Mouse (Mus musculus) liver, embryonic 11.5 days (tissue): ENCODE results near the gene Drosha. TPM values are rescaled to one million over a fixed set of nuclear protein-coding genes. Genes with fewer than 3 reads are reported as not detected.

Source experiments
- ATAC-seq: fragments of 200-750 bp; cut with Nextera tagmentation; replicated peaks from 2 replicates; pipeline ENCODE4 v1.8.0; 2017; ENCODE audit warnings: moderate number of reproducible peaks, mild to moderate bottlenecking, moderate TSS enrichment, moderate library complexity; ENCODE audit not compliant: low FRiP score
- DNase-seq: peaks from one replicate; pipeline ENCODE4 v3.0.0-alpha.2; 2017; ENCODE audit warnings: low spot score
- H3K27ac ChIP-seq: fragments of 300-500 bp; sonication (generic); 2 replicates; pipeline ENCODE4 v1.5.1; 2014; ENCODE audit warnings: mild to moderate bottlenecking, low read depth, low read length, control low read depth
- H3K27me3 ChIP-seq: fragments of 300-500 bp; sonication (generic); replicated peaks from 2 replicates; pipeline ENCODE4 v1.6.1; 2014; ENCODE audit warnings: low read length, mixed read lengths; ENCODE audit not compliant: control insufficient read depth, insufficient read depth
- H3K36me3 ChIP-seq: fragments of 300-500 bp; sonication (generic); 2 replicates; pipeline ENCODE4 v1.6.1; 2014; ENCODE audit warnings: mild to moderate bottlenecking, low read length, moderate library complexity, mixed read lengths; ENCODE audit not compliant: control insufficient read depth, insufficient read depth
- H3K4me1 ChIP-seq: fragments of 300-500 bp; sonication (generic); replicated peaks from 2 replicates; pipeline ENCODE4 v1.6.1; 2014; ENCODE audit warnings: low read length, mixed read lengths; ENCODE audit not compliant: control insufficient read depth, insufficient read depth
- H3K4me2 ChIP-seq: fragments of 300-500 bp; sonication (generic); 2 replicates; pipeline ENCODE4 v1.6.1; 2014; ENCODE audit warnings: mild to moderate bottlenecking, control low read depth, moderate library complexity
- H3K4me3 ChIP-seq: fragments of 300-500 bp; sonication (generic); 2 replicates; pipeline ENCODE4 v1.5.1; 2014; ENCODE audit warnings: low read depth, low read length, control low read depth
- H3K9ac ChIP-seq: fragments of 300-500 bp; sonication (generic); 2 replicates; pipeline ENCODE4 v1.6.1; 2014; ENCODE audit warnings: low read depth, low read length, control low read depth
- H3K9me3 ChIP-seq: fragments of 300-500 bp; sonication (generic); 2 replicates; pipeline ENCODE4 v1.6.1; 2016; ENCODE audit warnings: low read length, inconsistent platforms, mixed read lengths; ENCODE audit not compliant: control insufficient read depth
- WGBS: fragments of 180-500 bp; shearing (Covaris S2); extraction: QIAGEN DNeasy Blood & Tissue Kit; methylation state at CpG from one replicate; pipeline ENCODE4 v1.1.7; 2014; 5-methylcytosine and 5-hydroxymethylcytosine counted together
- polyA plus RNA-seq: library from polyadenylated mRNA; unstranded; fragments of >200 nt; fragmentation: Nextera tagmentation; extraction: Ambion mirVana; gene quantifications from 2 replicates; pipeline ENCODE4 v1.2.1, GENCODE M21; 2014

Drosha gene
- polyA plus RNA-seq, 1 experiment from 2014 or later: 50.4 TPM

GRCm38 (mm10) chr15:12878581-12878980 is 54.0 kb downstream of the Drosha start:
- Histone ChIP-seq H3K27ac (no peak overlapping the region), H3K9ac (no peak overlapping the region), H3K36me3 (peaks cover 29% of the 10 kb centered on the region), H3K4me1 (no peaks in the 10 kb centered on the region), H3K27me3 (no peaks in the 10 kb centered on the region), H3K4me2 (no peak overlapping the region), H3K4me3 (no peak overlapping the region), H3K9me3 (no peaks in the 10 kb centered on the region)
- no peak for ATAC-seq
- no peak for DNase-seq
- 93% methylated on average over 9 of the region's 9 CpGs for WGBS

DNA sequence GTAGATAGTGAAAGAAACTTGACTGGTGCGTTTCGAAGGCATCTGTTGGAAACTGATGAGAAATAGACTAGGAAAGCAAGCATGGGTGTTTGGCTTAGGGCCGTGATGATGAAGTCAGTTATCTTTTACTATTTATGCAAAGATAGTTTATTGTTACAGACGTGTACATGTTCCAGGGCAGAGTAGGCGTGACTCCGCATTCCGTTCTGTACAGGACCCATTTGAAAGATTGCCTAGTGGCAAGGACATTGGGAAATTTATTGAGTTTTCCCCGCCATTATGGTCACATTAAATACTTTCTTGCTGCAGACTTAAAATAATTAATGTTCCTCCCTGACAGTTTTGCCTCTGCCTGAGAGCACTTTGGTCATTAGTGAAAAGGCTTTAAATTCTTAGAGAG is 55.3 kb downstream of the Drosha start:
- WGBS: 85% methylated on average over 8 of the region's 8 CpGs
- Histone ChIP-seq H3K27me3 (no peaks in the 10 kb centered on the region), H3K4me3 (no peak overlapping the region), H3K36me3 (peaks cover 34% of the 10 kb centered on the region), H3K4me2 (no peak overlapping the region), H3K27ac (no peak overlapping the region), H3K4me1 (no peaks in the 10 kb centered on the region), H3K9ac (no peak overlapping the region), H3K9me3 (no peaks in the 10 kb centered on the region)
- DNase-seq (no peak), ATAC-seq (no peak)

DNA sequence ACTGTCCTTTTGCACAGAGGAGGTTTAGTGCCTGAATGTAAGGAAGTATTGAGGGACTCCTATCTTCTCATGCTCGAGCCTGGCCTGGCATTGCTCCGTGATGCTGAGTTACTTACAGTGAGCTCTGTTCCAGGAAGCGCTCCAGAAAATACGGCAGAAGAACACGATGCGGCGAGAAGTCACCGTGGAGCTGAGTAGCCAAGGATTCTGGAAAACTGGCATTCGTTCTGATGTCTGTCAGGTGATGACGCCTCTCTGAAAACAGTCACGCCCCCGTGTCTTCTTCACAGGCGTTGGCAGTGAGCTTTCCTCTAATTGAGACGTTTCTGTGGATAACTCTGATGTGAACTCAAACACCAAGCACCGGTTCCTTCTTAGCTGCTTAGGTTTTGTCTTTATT is 60.2 kb downstream of the Drosha start:
- H3K27me3 ChIP-seq: no peaks in the 10 kb centered on the region
- H3K36me3 ChIP-seq: peaks cover 30% of the 10 kb centered on the region
- no peak overlapping the region for H3K4me2 ChIP-seq
- H3K4me3 ChIP-seq: no peak overlapping the region
- no peaks in the 10 kb centered on the region for H3K4me1 ChIP-seq
- DNase-seq: no peak
- H3K9ac ChIP-seq: no peak overlapping the region
- no peak for ATAC-seq
- H3K9me3 ChIP-seq: no peaks in the 10 kb centered on the region
- no peak overlapping the region for H3K27ac ChIP-seq
- WGBS: 94% methylated on average over 15 of the region's 15 CpGs

DNA sequence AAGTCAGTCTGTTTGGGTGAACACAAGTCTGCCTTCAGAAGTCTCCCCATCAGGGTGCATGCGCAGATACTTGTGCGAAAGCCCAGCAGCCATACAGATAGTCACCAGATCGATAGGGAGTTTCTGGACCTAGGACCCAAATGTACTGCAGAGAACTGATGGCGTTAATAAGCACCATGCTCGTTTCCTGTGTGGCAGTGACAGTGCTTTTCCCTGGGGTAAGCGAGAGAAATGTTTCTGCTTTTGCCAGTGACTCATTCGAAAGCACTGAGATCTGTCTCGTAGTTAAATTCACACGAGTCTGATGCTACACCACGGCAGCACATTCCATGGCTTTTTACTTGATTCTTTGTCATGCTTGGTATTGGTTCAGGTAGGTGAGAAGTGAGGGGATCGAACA is 60.7 kb downstream of the Drosha start:
- H3K27ac ChIP-seq: no peak overlapping the region
- H3K4me1 ChIP-seq: no peaks in the 10 kb centered on the region
- ATAC-seq: no peak
- 94% methylated on average over 11 of the region's 11 CpGs for WGBS
- no peaks in the 10 kb centered on the region for H3K9me3 ChIP-seq
- H3K27me3 ChIP-seq: no peaks in the 10 kb centered on the region
- H3K9ac ChIP-seq: no peak overlapping the region
- no peak overlapping the region for H3K4me2 ChIP-seq
- H3K36me3 ChIP-seq: peaks cover 33% of the 10 kb centered on the region
- DNase-seq: no peak
- no peak overlapping the region for H3K4me3 ChIP-seq

DNA sequence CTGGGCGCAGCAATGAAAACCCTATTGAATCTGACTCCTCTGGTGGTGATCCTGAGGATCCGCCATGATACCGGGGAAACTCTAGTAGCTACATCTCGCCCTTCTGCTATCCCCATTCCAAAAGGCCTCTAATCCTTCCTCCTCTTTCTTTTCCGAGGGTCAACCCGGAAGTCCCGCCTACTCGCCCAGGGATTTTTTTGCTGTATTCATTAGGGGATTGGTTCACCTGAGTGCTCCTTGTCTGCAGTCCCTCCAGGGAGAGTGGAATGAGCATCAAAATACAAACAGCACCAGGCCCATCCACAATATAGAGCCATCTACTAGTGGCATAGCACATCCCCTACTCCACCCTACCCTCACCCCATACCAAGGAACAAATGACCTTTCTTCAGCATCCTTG is 62.6 kb downstream of the Drosha start:
- ATAC-seq (no peak), DNase-seq (no peak)
- no peaks in the 10 kb centered on the region for H3K27me3 ChIP-seq
- no peaks in the 10 kb centered on the region for H3K4me1 ChIP-seq
- H3K9me3 ChIP-seq: no peaks in the 10 kb centered on the region
- H3K4me3 ChIP-seq: no peak overlapping the region
- H3K9ac ChIP-seq: no peak overlapping the region
- WGBS: 92% methylated on average over 8 of the region's 8 CpGs
- H3K36me3 ChIP-seq: peaks cover 29% of the 10 kb centered on the region
- H3K27ac ChIP-seq: no peak overlapping the region
- no peak overlapping the region for H3K4me2 ChIP-seq

- H3K27me3 ChIP-seq: no peaks in the 10 kb centered on the region
- no peaks in the 10 kb centered on the region for H3K4me1 ChIP-seq
- 91% methylated on average over 4 of the region's 4 CpGs for WGBS
- H3K9me3 ChIP-seq: no peaks in the 10 kb centered on the region
- H3K36me3 ChIP-seq: peaks cover 28% of the 10 kb centered on the region
- H3K27ac ChIP-seq: no peak overlapping the region
- H3K4me3 ChIP-seq: no peak overlapping the region
- no peak overlapping the region for H3K9ac ChIP-seq
- DNase-seq (no peak), ATAC-seq (no peak)
- H3K4me2 ChIP-seq: no peak overlapping the region
Measured at GRCm38 (mm10) chr15:12888312-12888711, 63.7 kb downstream of the Drosha start.

DNA sequence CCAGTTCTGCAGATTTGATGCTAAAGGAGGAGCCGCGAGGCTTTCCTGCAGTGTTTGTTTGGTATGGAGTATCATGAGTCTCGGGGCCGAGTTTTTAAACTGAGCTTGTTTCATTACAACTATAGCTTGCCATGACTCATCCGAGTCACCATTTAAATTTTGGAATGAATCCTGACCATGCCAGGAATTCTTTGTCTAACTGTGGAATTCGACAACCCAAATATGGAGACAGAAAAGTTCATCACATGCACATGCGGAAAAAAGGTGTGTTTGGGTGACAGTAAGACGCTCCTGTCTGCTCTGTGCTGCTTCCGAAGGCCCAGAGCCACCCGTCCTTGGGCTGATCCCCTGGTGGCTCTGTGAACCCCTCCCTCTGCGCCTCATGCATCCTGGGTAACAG is 65.3 kb downstream of the Drosha start:
- no peak for DNase-seq
- no peak overlapping the region for H3K9ac ChIP-seq
- peaks cover 1% of the 10 kb centered on the region; the same call in 1 of the 2 replicates for H3K4me1 ChIP-seq
- H3K27ac ChIP-seq: no peak overlapping the region
- H3K9me3 ChIP-seq: no peaks in the 10 kb centered on the region
- H3K36me3 ChIP-seq: peaks cover 31% of the 10 kb centered on the region
- H3K4me3 ChIP-seq: no peak overlapping the region
- ATAC-seq: no peak
- 93% methylated on average over 11 of the region's 11 CpGs for WGBS
- H3K27me3 ChIP-seq: no peaks in the 10 kb centered on the region
- H3K4me2 ChIP-seq: no peak overlapping the region

DNA sequence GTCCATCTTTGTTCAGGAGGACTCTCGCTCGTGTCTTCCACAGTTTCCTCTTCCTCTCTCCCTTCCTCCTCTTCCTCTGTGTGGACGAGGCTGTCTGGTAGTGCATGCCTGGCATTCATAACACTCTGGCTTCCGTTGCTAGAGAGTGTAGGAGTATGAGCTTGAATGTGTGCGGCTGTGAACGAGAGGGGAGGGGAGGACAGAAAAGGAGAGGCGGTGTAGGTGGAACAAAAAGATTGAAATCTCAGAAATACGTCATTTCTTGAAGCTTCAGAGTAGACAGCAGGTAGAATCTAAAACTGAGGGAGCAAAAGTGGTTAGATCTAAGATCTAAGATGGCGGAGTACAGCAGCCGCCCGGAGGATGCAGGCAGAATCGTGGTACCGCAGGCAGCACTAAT is 70.8 kb downstream of the Drosha start:
- no peaks in the 10 kb centered on the region for H3K27me3 ChIP-seq
- WGBS: 79% methylated on average over 13 of the region's 13 CpGs
- peak overlapping the region; percentile 36 for H3K4me2 ChIP-seq
- H3K27ac ChIP-seq: peak overlapping the region; percentile 91
- H3K4me3 ChIP-seq: no peak overlapping the region
- peaks cover 15% of the 10 kb centered on the region for H3K4me1 ChIP-seq
- ATAC-seq (no peak), DNase-seq (no peak)
- no peak overlapping the region for H3K9ac ChIP-seq
- H3K36me3 ChIP-seq: peaks cover 44% of the 10 kb centered on the region
- H3K9me3 ChIP-seq: no peaks in the 10 kb centered on the region

DNA sequence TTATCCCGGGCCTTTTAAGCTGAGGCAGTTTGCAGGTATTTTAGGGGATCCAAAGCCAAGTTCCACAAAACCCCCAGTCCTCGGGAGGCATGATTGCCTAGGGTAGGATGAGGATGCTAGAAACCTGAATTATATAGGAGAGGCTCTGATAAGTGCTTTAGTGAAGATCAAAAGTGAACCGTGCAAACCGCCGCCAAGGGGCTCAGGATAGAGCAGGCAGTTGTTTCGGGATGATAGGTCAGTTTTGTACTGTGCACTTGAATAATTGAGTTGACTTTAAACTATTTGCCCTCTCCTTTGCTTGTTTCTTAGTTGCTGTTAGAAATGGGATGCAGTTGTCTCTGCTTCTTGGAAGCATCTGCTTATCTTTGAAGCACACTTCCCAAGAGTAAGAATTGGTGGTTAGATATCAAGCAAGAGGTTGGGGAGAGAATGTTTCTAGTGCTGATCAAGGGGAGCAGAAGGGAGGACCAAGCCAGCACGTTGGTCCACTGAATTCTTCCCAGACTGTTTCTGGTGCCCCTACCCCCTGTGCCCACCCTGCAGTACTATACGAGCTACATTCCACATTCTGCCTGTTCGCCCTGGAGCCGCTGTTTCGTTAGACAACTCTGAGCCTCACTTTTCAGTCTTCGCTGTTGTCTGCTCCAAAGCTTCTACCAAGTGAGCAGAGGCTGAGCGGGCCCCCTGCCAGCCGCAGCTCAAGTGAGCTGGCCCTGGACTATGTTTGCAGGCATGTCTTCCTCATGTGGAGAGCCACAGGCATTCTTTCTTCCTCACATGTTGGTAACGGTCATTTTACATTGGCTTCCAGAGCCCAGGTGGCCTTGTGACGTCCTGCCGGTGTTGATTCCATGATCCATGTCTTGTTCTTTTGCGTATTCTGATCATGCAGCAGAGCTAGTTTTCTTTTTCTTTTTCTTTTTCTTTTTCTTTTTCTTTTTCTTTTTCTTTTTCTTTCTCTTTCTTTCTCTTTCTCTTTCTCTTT is 71.7 kb downstream of the Drosha start:
- H3K36me3 ChIP-seq: peaks cover 42% of the 10 kb centered on the region
- H3K27me3 ChIP-seq: no peaks in the 10 kb centered on the region
- H3K27ac ChIP-seq: peak overlapping the region; percentile 91
- no peak overlapping the region for H3K4me3 ChIP-seq
- no peaks in the 10 kb centered on the region for H3K9me3 ChIP-seq
- peak overlapping the region; percentile 39 for H3K4me2 ChIP-seq
- H3K9ac ChIP-seq: peak overlapping the region; percentile 51
- DNase-seq (peak; percentile 35), ATAC-seq (peak; percentile 94)
- H3K4me1 ChIP-seq: peaks cover 15% of the 10 kb centered on the region
- 74% methylated on average over 18 of the region's 18 CpGs for WGBS
